8 mouse cellular contexts compared by ENCODE assay signal in genomic region chr7:19749389-19750216, GRCm38 (mm10). TPM values are rescaled to one million over a fixed set of nuclear protein-coding genes. Genes with fewer than 3 reads are reported as not detected.
DNase-seq lines count a peak whose midpoint lies in the region; ATAC-seq lines count a peak whose summit lies in the region.

No protein-coding gene starts in this region.

- peak; percentile 79 for ATAC-seq in erythroblast, adult 5-6 weeks (replicated peaks; ENCODE audit: low FRiP score, poor library complexity, severe bottlenecking)
- ATAC-seq in kidney, embryonic 15.5 days (replicated peaks; ENCODE audit: low FRiP score): peak; percentile 93
- ATAC-seq in monocyte, adult 5-6 weeks (replicated peaks; ENCODE audit: insufficient number of reproducible peaks, low FRiP score, low TSS enrichment, poor library complexity, severe bottlenecking): peak; percentile 79

- H3K9me3 ChIP-seq in heart, embryonic 10.5 days: no peaks in the 10 kb centered on the region
- H3K9me3 ChIP-seq in kidney, embryonic 15.5 days (replicated peaks): no peaks in the 10 kb centered on the region

- H3K4me2 ChIP-seq in kidney, embryonic 15.5 days: peak overlapping the region; percentile 88

- DNase-seq in B cell, adult 2 months: peak; percentile 83 to 84
- DNase-seq in brain, adult 2 months (ENCODE audit: low read depth, low spot score): peak; percentile 92
- peak; percentile 99 for DNase-seq in heart, embryonic 10.5 days (ENCODE audit: low spot score)
- peak; percentile 97 for DNase-seq in liver
- peak; percentile 85 to 92 for DNase-seq in spleen, postnatal 4 days (ENCODE audit: low spot score in 2 of 2)

- H3K27me3 ChIP-seq in heart, embryonic 10.5 days (ENCODE audit: insufficient read depth, poor library complexity, severe bottlenecking): no peaks in the 10 kb centered on the region
- H3K27me3 ChIP-seq in kidney, embryonic 15.5 days: no peaks in the 10 kb centered on the region

- H3K27ac ChIP-seq in heart, embryonic 10.5 days: peak overlapping the region; percentile 93
- peak overlapping the region; percentile 91 for H3K27ac ChIP-seq in kidney, embryonic 15.5 days

- WGBS in heart, embryonic 10.5 days: under 1% methylated on average over 46 of the region's 46 CpGs
- WGBS in kidney, embryonic 15.5 days: under 1% methylated on average over 42 of the region's 46 CpGs

- peaks cover 53% of the 10 kb centered on the region for H3K4me1 ChIP-seq in heart, embryonic 10.5 days
- H3K4me1 ChIP-seq in kidney, embryonic 15.5 days: peaks cover 56% of the 10 kb centered on the region

- H3K36me3 ChIP-seq in heart, embryonic 10.5 days: 0 out of 2 replicates have a peak, but pooled peaks cover 2% of the 10 kb centered on the region
- H3K36me3 ChIP-seq in kidney, embryonic 15.5 days: peaks cover 1% of the 10 kb centered on the region; the same call in 1 of the 2 replicates

- H3K4me3 ChIP-seq in heart, embryonic 10.5 days: peak overlapping the region; percentile 81
- peak overlapping the region; percentile 74 for H3K4me3 ChIP-seq in kidney, embryonic 15.5 days (replicated peaks)

- peak overlapping the region; percentile 77 for H3K9ac ChIP-seq in kidney, embryonic 15.5 days

RNA-seq across cellular contexts. Expression of gene Nectin2, which starts 0.7 kb away (rescaled TPM):
- not detected in 2 replicates for total RNA-seq in erythroblast, adult 5-6 weeks (2015; ENCODE audit: low replicate concordance)
- total RNA-seq in erythroblast, adult 5-6 weeks (2017; ENCODE audit: low replicate concordance): 1.0 TPM in 1 of 2 replicates, not detected in the other
- 130 and 138 TPM in 2 replicates for polyA plus RNA-seq in heart, embryonic 10.5 days (2016; fragmentation: Nextera tagmentation; extraction: Ambion mirVana)
- 130 and 138 TPM in 2 replicates for polyA plus RNA-seq in kidney, embryonic 15.5 days (2015; fragmentation: Nextera tagmentation; extraction: Ambion mirVana)
- not detected in 3 replicates for total RNA-seq in monocyte, adult 5-6 weeks (2017)

RNA-seq across cellular contexts. Expression of gene Bcam, which starts 21.2 kb away (rescaled TPM):
- not detected in 2 replicates for total RNA-seq in erythroblast, adult 5-6 weeks (2015; ENCODE audit: low replicate concordance)
- total RNA-seq in erythroblast, adult 5-6 weeks (2017; ENCODE audit: low replicate concordance): not detected in 2 replicates
- 140 and 193 TPM in 2 replicates for polyA plus RNA-seq in heart, embryonic 10.5 days (2016; fragmentation: Nextera tagmentation; extraction: Ambion mirVana)
- 244 and 257 TPM in 2 replicates for polyA plus RNA-seq in kidney, embryonic 15.5 days (2015; fragmentation: Nextera tagmentation; extraction: Ambion mirVana)
- not detected in 3 replicates for total RNA-seq in monocyte, adult 5-6 weeks (2017)

RNA-seq across cellular contexts. Expression of gene Tomm40, which starts 34.4 kb away (rescaled TPM):
- total RNA-seq in erythroblast, adult 5-6 weeks (2015; ENCODE audit: low replicate concordance): 6.5 and 8.2 TPM in 2 replicates
- 3.4 and 9.6 TPM in 2 replicates for total RNA-seq in erythroblast, adult 5-6 weeks (2017; ENCODE audit: low replicate concordance)
- 237 and 260 TPM in 2 replicates for polyA plus RNA-seq in heart, embryonic 10.5 days (2016; fragmentation: Nextera tagmentation; extraction: Ambion mirVana)
- 168 and 177 TPM in 2 replicates for polyA plus RNA-seq in kidney, embryonic 15.5 days (2015; fragmentation: Nextera tagmentation; extraction: Ambion mirVana)
- total RNA-seq in monocyte, adult 5-6 weeks (2017): 19.6 to 24.2 TPM (median 23.8 TPM) in 3 replicates

RNA-seq across cellular contexts. Expression of gene Cblc, which starts 47.0 kb away (rescaled TPM):
- total RNA-seq in erythroblast, adult 5-6 weeks (2015; ENCODE audit: low replicate concordance): not detected in 2 replicates
- not detected in 2 replicates for total RNA-seq in erythroblast, adult 5-6 weeks (2017; ENCODE audit: low replicate concordance)
- polyA plus RNA-seq in heart, embryonic 10.5 days (2016; fragmentation: Nextera tagmentation; extraction: Ambion mirVana): 1.1 and 1.2 TPM in 2 replicates
- 8.3 and 9.1 TPM in 2 replicates for polyA plus RNA-seq in kidney, embryonic 15.5 days (2015; fragmentation: Nextera tagmentation; extraction: Ambion mirVana)
- not detected in 3 replicates for total RNA-seq in monocyte, adult 5-6 weeks (2017)

RNA-seq across cellular contexts. Expression of gene Apoe, which starts 50.6 kb away (rescaled TPM):
- 53.0 and 57.3 TPM in 2 replicates for total RNA-seq in erythroblast, adult 5-6 weeks (2015; ENCODE audit: low replicate concordance)
- total RNA-seq in erythroblast, adult 5-6 weeks (2017; ENCODE audit: low replicate concordance): 220 and 224 TPM in 2 replicates
- 326 and 523 TPM in 2 replicates for polyA plus RNA-seq in heart, embryonic 10.5 days (2016; fragmentation: Nextera tagmentation; extraction: Ambion mirVana)
- 259 and 340 TPM in 2 replicates for polyA plus RNA-seq in kidney, embryonic 15.5 days (2015; fragmentation: Nextera tagmentation; extraction: Ambion mirVana)
- 4,026 to 6,646 TPM (median 6,582 TPM) in 3 replicates for total RNA-seq in monocyte, adult 5-6 weeks (2017)

Comparison
In these comparisons a context has a peak if more than half of its experiments do, and no peak if none do; other contexts are left out.
1. Peak in every context shown above with its lines: DNase-seq, ATAC-seq, H3K4me3 ChIP-seq and H3K27ac ChIP-seq.